Comparison of ENCODE assay signal across 18 mouse cellular contexts in genomic region chr1:192812758-192813157, GRCm38 (mm10). TPM values are rescaled to one million over a fixed set of nuclear protein-coding genes. Genes with fewer than 3 reads are reported as not detected.
DNase-seq lines count a peak whose midpoint lies in the region; ATAC-seq lines count a peak whose summit lies in the region.
"Had no signal": no experiment of that assay in that cellular context is flagged by ENCODE, and none has a peak within 500 bp of the region (broad histone marks: within the 10 kb centered on the region; RNA-seq: fewer than 3 reads in every experiment).

No protein-coding gene starts in this region.

- no peaks in the 10 kb centered on the region for H3K36me3 ChIP-seq in heart, embryonic 16.5 days (ENCODE audit: control insufficient read depth, insufficient read depth)
- H3K36me3 ChIP-seq in intestine, embryonic 15.5 days = no peaks in the 10 kb centered on the region
- no peaks in the 10 kb centered on the region for H3K36me3 ChIP-seq in intestine, embryonic 16.5 days (ENCODE audit: control insufficient read depth, insufficient read depth, low read length)
- H3K36me3 ChIP-seq: embryonic facial prominence, embryonic 10.5 days; hindbrain, embryonic 10.5 days had no signal

- H3K9me3 ChIP-seq in heart, embryonic 16.5 days (replicated peaks; ENCODE audit: control insufficient read depth, low read length) = no peaks in the 10 kb centered on the region
- H3K9me3 ChIP-seq in intestine, embryonic 15.5 days = no peaks in the 10 kb centered on the region
- H3K9me3 ChIP-seq in intestine, embryonic 16.5 days (ENCODE audit: control insufficient read depth, low read length) = no peaks in the 10 kb centered on the region
- H3K9me3 ChIP-seq: embryonic facial prominence, embryonic 10.5 days; forebrain, embryonic 13.5 days; hindbrain, embryonic 10.5 days had no signal

- H3K4me2 ChIP-seq in heart, embryonic 16.5 days (ENCODE audit: low read depth, low read length) = no peak overlapping the region
- no peak overlapping the region for H3K4me2 ChIP-seq in intestine, embryonic 15.5 days (replicated peaks)
- no peak overlapping the region for H3K4me2 ChIP-seq in intestine, embryonic 16.5 days (ENCODE audit: low read depth, low read length)
- H3K4me2 ChIP-seq: forebrain, embryonic 13.5 days; hindbrain, embryonic 14.5 days had no signal

- H3K4me3 ChIP-seq in heart, embryonic 16.5 days (ENCODE audit: low read length) = no peak overlapping the region
- no peak overlapping the region for H3K4me3 ChIP-seq in intestine, embryonic 15.5 days (replicated peaks)
- no peak overlapping the region for H3K4me3 ChIP-seq in intestine, embryonic 16.5 days (ENCODE audit: low read length)
- H3K4me3 ChIP-seq: embryonic facial prominence, embryonic 10.5 days; forebrain, embryonic 13.5 days; gastrocnemius, adult 2 months; hindbrain, embryonic 10.5 days had no signal

- H3K9ac ChIP-seq in heart, embryonic 16.5 days (ENCODE audit: low read length) = no peak overlapping the region
- H3K9ac ChIP-seq in intestine, embryonic 15.5 days = no peak overlapping the region
- no peak overlapping the region for H3K9ac ChIP-seq in intestine, embryonic 16.5 days (ENCODE audit: low read depth, low read length)
- H3K9ac ChIP-seq: forebrain, embryonic 13.5 days; hindbrain, embryonic 14.5 days had no signal

- no peaks in the 10 kb centered on the region for H3K27me3 ChIP-seq in heart, embryonic 16.5 days (ENCODE audit: control insufficient read depth, insufficient read depth, low read length)
- H3K27me3 ChIP-seq in intestine, embryonic 15.5 days (replicated peaks) = no peaks in the 10 kb centered on the region
- H3K27me3 ChIP-seq in intestine, embryonic 16.5 days (replicated peaks; ENCODE audit: control insufficient read depth, insufficient read depth, low read length) = no peaks in the 10 kb centered on the region
- H3K27me3 ChIP-seq: forebrain, embryonic 13.5 days had no signal

- 89% methylated on average over 9 of the region's 9 CpGs for WGBS in heart, embryonic 16.5 days
- whole genome bisulfite sequencing in intestine, embryonic 15.5 days = 71% methylated on average over 9 of the region's 9 CpGs
- WGBS in intestine, embryonic 16.5 days = 74% methylated on average over 9 of the region's 9 CpGs

- peak overlapping the region; percentile 47 for H3K27ac ChIP-seq in heart, embryonic 16.5 days (ENCODE audit: low read length)
- no peak overlapping the region for H3K27ac ChIP-seq in intestine, embryonic 15.5 days
- H3K27ac ChIP-seq in intestine, embryonic 16.5 days (ENCODE audit: low read length) = no peak overlapping the region
- H3K27ac ChIP-seq: embryonic facial prominence, embryonic 10.5 days; forebrain, embryonic 13.5 days; gastrocnemius, adult 2 months; hindbrain, embryonic 10.5 days; hindbrain, embryonic 14.5 days had no signal

- no peak for ATAC-seq in heart, embryonic 16.5 days (replicated peaks; ENCODE audit: extremely low read depth, insufficient read depth, low FRiP score)
- ATAC-seq in intestine, embryonic 15.5 days = peak; percentile 60
- ATAC-seq in intestine, embryonic 16.5 days = peak; percentile 68
- ATAC-seq: forebrain, embryonic 13.5 days had no signal

- no peak for DNase-seq in heart, adult 9 months (ENCODE audit: low spot score in 2 of 2)
- peak; percentile 29 to 58 for DNase-seq in kidney, postnatal 36 days
- no peak for DNase-seq in kidney, adult 11 months
- DNase-seq in lung, postnatal 10 days = no peak
- no peak for DNase-seq in natural killer cell, adult 2 months (ENCODE audit: low spot score in 2 of 2)
- DNase-seq: adrenal gland, adult 2 months; adrenal gland, postnatal 36 days; cerebellum, adult 2 months; cerebellum, postnatal 10 days; gastrocnemius, adult 2 months; gastrocnemius, postnatal 25 days had no signal

- H3K4me1 ChIP-seq in heart, embryonic 16.5 days (ENCODE audit: control insufficient read depth, insufficient read depth, low read length) = peaks cover 4% of the 10 kb centered on the region; the same call in 1 of the 2 replicates
- peaks cover 10% of the 10 kb centered on the region; the same call in 1 of the 2 replicates for H3K4me1 ChIP-seq in intestine, embryonic 15.5 days (replicated peaks)
- peaks cover 8% of the 10 kb centered on the region for H3K4me1 ChIP-seq in intestine, embryonic 16.5 days (ENCODE audit: control insufficient read depth, insufficient read depth, low read length)
- H3K4me1 ChIP-seq: forebrain, embryonic 13.5 days had no signal

RNA-seq across cellular contexts. Expression of gene Hhat, which starts 41.7 kb away (rescaled TPM):
- polyA plus RNA-seq in heart, embryonic 16.5 days (2015; fragmentation: Nextera tagmentation; extraction: Ambion mirVana) = 5.6 and 6.7 TPM in 2 replicates
- polyA plus RNA-seq in intestine, embryonic 15.5 days (2015; fragmentation: Nextera tagmentation; extraction: Ambion mirVana) = 9.2 and 9.7 TPM in 2 replicates
- polyA plus RNA-seq in intestine, embryonic 16.5 days (2015; fragmentation: Nextera tagmentation; extraction: Ambion mirVana) = 8.8 and 9.6 TPM in 2 replicates

RNA-seq across cellular contexts. Expression of gene Sertad4, which starts 42.8 kb away (rescaled TPM):
- polyA plus RNA-seq in heart, embryonic 16.5 days (2015; fragmentation: Nextera tagmentation; extraction: Ambion mirVana) = 9.4 and 11.5 TPM in 2 replicates
- 12.8 and 14.2 TPM in 2 replicates for polyA plus RNA-seq in intestine, embryonic 15.5 days (2015; fragmentation: Nextera tagmentation; extraction: Ambion mirVana)
- 2.4 and 3.0 TPM in 2 replicates for polyA plus RNA-seq in intestine, embryonic 16.5 days (2015; fragmentation: Nextera tagmentation; extraction: Ambion mirVana)

Comparison
In these comparisons a context has a peak if more than half of its experiments do, and no peak if none do; other contexts are left out.
1. DNase-seq: peak in kidney, postnatal 36 days (2 of 2); none in heart, adult 9 months (0 of 2), kidney, adult 11 months (single experiment), lung, postnatal 10 days (single experiment) and natural killer cell, adult 2 months (0 of 2).